21 mouse cellular contexts compared by ENCODE assay signal in the genomic region with DNA sequence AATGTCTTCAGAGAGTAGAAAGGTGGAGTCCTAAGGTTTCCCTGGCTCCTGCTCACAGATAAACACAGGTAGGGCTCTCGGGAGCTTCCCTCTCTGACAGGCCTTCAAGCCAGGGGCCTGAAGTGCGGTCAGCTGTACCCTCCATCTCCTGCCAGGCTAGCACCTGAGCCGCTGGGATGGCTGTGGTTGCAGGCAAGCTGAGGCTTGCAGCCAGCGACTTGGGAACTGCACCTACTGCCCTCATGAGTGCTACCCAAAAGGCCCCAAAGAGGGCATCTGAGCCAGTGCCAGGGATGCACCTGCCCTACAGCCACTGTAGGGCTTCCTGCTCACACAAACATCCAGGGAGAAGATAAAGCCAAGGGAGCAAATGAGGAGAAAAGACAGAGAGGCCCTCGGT. TPM values are rescaled to one million over a fixed set of nuclear protein-coding genes. Genes with fewer than 3 reads are reported as not detected.
DNase-seq lines count a peak whose midpoint lies in the region; ATAC-seq and TF ChIP-seq lines count a peak whose summit lies in the region.
"Had no signal": no experiment of that assay in that cellular context is flagged by ENCODE, and none has a peak within 500 bp of the region (broad histone marks: within the 10 kb centered on the region; RNA-seq: fewer than 3 reads in every experiment).

No protein-coding gene starts in this region.

- intact Hi-C loops in gastrocnemius, postnatal 14 days (cut with DNase I; ENCODE audit: low total_unique reads): no loop called here

- TF ChIP-seq POLR2A in cerebellum, adult 2 months (IDR thresholded peaks at IDR 0.05; ENCODE audit: borderline replicate concordance, insufficient read depth, low read length): no peak

- peak overlapping the region; percentile 23; the same call in 1 of the 2 replicates for H3K27ac ChIP-seq in embryonic facial prominence, embryonic 15.5 days (replicated peaks)
- no peak overlapping the region for H3K27ac ChIP-seq in embryonic facial prominence, embryonic 10.5 days (replicated peaks)
- no peak overlapping the region for H3K27ac ChIP-seq in cerebellum, adult 2 months (ENCODE audit: insufficient read depth, low read length)
- H3K27ac ChIP-seq in intestine, embryonic 15.5 days: 0 out of 2 replicates have a peak overlapping the region, but pooled peaks have one; percentile 44
- H3K27ac ChIP-seq in stomach, embryonic 16.5 days (ENCODE audit: low read length): peak overlapping the region; percentile 25; the same call in 1 of the 2 replicates
- H3K27ac ChIP-seq: hindbrain, embryonic 12.5 days; limb, embryonic 12.5 days; liver, embryonic 15.5 days; midbrain, embryonic 10.5 days; neural tube, embryonic 15.5 days; stomach, embryonic 15.5 days had no signal

- H3K4me3 ChIP-seq in embryonic facial prominence, embryonic 15.5 days (replicated peaks): no peak overlapping the region
- H3K4me3 ChIP-seq in embryonic facial prominence, embryonic 10.5 days: no peak overlapping the region
- H3K4me3 ChIP-seq in cerebellum, adult 2 months (replicated peaks; ENCODE audit: insufficient read depth, low read depth, low read length): no peak overlapping the region
- H3K4me3 ChIP-seq in intestine, embryonic 15.5 days (replicated peaks): no peak overlapping the region
- H3K4me3 ChIP-seq in stomach, embryonic 16.5 days (replicated peaks; ENCODE audit: low read length): no peak overlapping the region
- H3K4me3 ChIP-seq: hindbrain, embryonic 12.5 days; limb, embryonic 12.5 days; liver, embryonic 15.5 days; midbrain, embryonic 10.5 days; neural tube, embryonic 15.5 days; stomach, embryonic 15.5 days had no signal

- H3K4me2 ChIP-seq in embryonic facial prominence, embryonic 15.5 days (replicated peaks): no peak overlapping the region
- 0 out of 2 replicates have a peak overlapping the region, but pooled peaks have one; percentile 6 for H3K4me2 ChIP-seq in intestine, embryonic 15.5 days (replicated peaks)
- no peak overlapping the region for H3K4me2 ChIP-seq in stomach, embryonic 16.5 days (ENCODE audit: low read depth, low read length)
- H3K4me2 ChIP-seq: hindbrain, embryonic 12.5 days; limb, embryonic 12.5 days; liver, embryonic 15.5 days; neural tube, embryonic 15.5 days; stomach, embryonic 15.5 days had no signal

- H3K4me1 ChIP-seq in embryonic facial prominence, embryonic 15.5 days: no peaks in the 10 kb centered on the region
- H3K4me1 ChIP-seq in embryonic facial prominence, embryonic 10.5 days: peaks cover 10% of the 10 kb centered on the region
- no peaks in the 10 kb centered on the region for H3K4me1 ChIP-seq in cerebellum, adult 2 months (ENCODE audit: control insufficient read depth, insufficient read depth, low read length)
- peaks cover 10% of the 10 kb centered on the region; the same call in 1 of the 2 replicates for H3K4me1 ChIP-seq in intestine, embryonic 15.5 days (replicated peaks)
- H3K4me1 ChIP-seq in stomach, embryonic 16.5 days (ENCODE audit: control insufficient read depth, insufficient read depth, low read length): 0 out of 2 replicates have a peak, but pooled peaks cover 9% of the 10 kb centered on the region
- H3K4me1 ChIP-seq: hindbrain, embryonic 12.5 days; limb, embryonic 12.5 days; liver, embryonic 15.5 days; neural tube, embryonic 15.5 days; stomach, embryonic 15.5 days had no signal

- no peaks in the 10 kb centered on the region for H3K27me3 ChIP-seq in embryonic facial prominence, embryonic 15.5 days
- H3K27me3 ChIP-seq in embryonic facial prominence, embryonic 10.5 days (replicated peaks; ENCODE audit: low read depth, poor library complexity, severe bottlenecking): no peaks in the 10 kb centered on the region
- H3K27me3 ChIP-seq in cerebellum, adult 2 months (ENCODE audit: control insufficient read depth, insufficient read depth, low read length): no peaks in the 10 kb centered on the region
- no peaks in the 10 kb centered on the region for H3K27me3 ChIP-seq in intestine, embryonic 15.5 days (replicated peaks)
- H3K27me3 ChIP-seq in stomach, embryonic 16.5 days (ENCODE audit: control insufficient read depth, insufficient read depth, low read length): no peaks in the 10 kb centered on the region
- H3K27me3 ChIP-seq: hindbrain, embryonic 12.5 days; limb, embryonic 12.5 days; neural tube, embryonic 15.5 days; stomach, embryonic 15.5 days had no signal

- H3K36me3 ChIP-seq in embryonic facial prominence, embryonic 15.5 days: no peaks in the 10 kb centered on the region
- H3K36me3 ChIP-seq in embryonic facial prominence, embryonic 10.5 days (replicated peaks): no peaks in the 10 kb centered on the region
- no peaks in the 10 kb centered on the region for H3K36me3 ChIP-seq in intestine, embryonic 15.5 days
- H3K36me3 ChIP-seq in stomach, embryonic 16.5 days (ENCODE audit: control insufficient read depth, insufficient read depth, low read length): no peaks in the 10 kb centered on the region
- H3K36me3 ChIP-seq: hindbrain, embryonic 12.5 days; limb, embryonic 12.5 days; liver, embryonic 15.5 days; midbrain, embryonic 10.5 days; neural tube, embryonic 15.5 days; stomach, embryonic 15.5 days had no signal

- ATAC-seq in embryonic facial prominence, embryonic 15.5 days (ENCODE audit: insufficient number of reproducible peaks, low FRiP score, low TSS enrichment, low read depth): peak; percentile 45
- ATAC-seq in intestine, embryonic 15.5 days: no peak; the same call in 1 of the 2 replicates
- ATAC-seq in stomach, embryonic 16.5 days (ENCODE audit: insufficient read depth, low FRiP score): no peak
- no peak for ATAC-seq in inflammation-experienced regulatory T-cells, adult 6 months
- ATAC-seq: forebrain, postnatal 0 days had no signal

- no peak overlapping the region for H3K9ac ChIP-seq in embryonic facial prominence, embryonic 15.5 days
- no peak overlapping the region for H3K9ac ChIP-seq in intestine, embryonic 15.5 days
- H3K9ac ChIP-seq in stomach, embryonic 16.5 days (ENCODE audit: low read length): no peak overlapping the region
- H3K9ac ChIP-seq: forebrain, postnatal 0 days; hindbrain, embryonic 12.5 days; limb, embryonic 12.5 days; liver, embryonic 15.5 days; neural tube, embryonic 15.5 days; stomach, embryonic 15.5 days had no signal

- no peak for TF ChIP-seq CTCF in cerebellum, adult 2 months (IDR thresholded peaks at IDR 0.05; ENCODE audit: borderline replicate concordance, insufficient read depth, low read depth, low read length)

- WGBS in embryonic facial prominence, embryonic 15.5 days: 65% methylated on average over 5 of the region's 5 CpGs
- 75% methylated on average over 5 of the region's 5 CpGs for WGBS in embryonic facial prominence, embryonic 10.5 days
- WGBS in cerebellum, adult 2 months: 42% methylated on average over 5 of the region's 5 CpGs
- 64% methylated on average over 5 of the region's 5 CpGs for WGBS in intestine, embryonic 15.5 days
- WGBS in stomach, embryonic 16.5 days: 55% methylated on average over 5 of the region's 5 CpGs

- no peak for DNase-seq in embryonic facial prominence, embryonic 10.5 days (ENCODE audit: low spot score)
- peak; percentile 32 to 53 for DNase-seq in cerebellum, adult 2 months
- DNase-seq in yolk sac, embryonic 10.5 days (ENCODE audit: low spot score): no peak
- no peak for DNase-seq in gastrocnemius, postnatal 14 days
- DNase-seq: forebrain, postnatal 0 days; lung, postnatal 14 days; spleen, adult 18-20 months; thymus, postnatal 25 days had no signal

- H3K9me3 ChIP-seq in embryonic facial prominence, embryonic 15.5 days (replicated peaks): no peaks in the 10 kb centered on the region
- no peaks in the 10 kb centered on the region for H3K9me3 ChIP-seq in embryonic facial prominence, embryonic 10.5 days
- H3K9me3 ChIP-seq in intestine, embryonic 15.5 days: no peaks in the 10 kb centered on the region
- no peaks in the 10 kb centered on the region for H3K9me3 ChIP-seq in stomach, embryonic 16.5 days (replicated peaks; ENCODE audit: control insufficient read depth, low read length)
- H3K9me3 ChIP-seq: hindbrain, embryonic 12.5 days; limb, embryonic 12.5 days; liver, embryonic 15.5 days; midbrain, embryonic 10.5 days; neural tube, embryonic 15.5 days; stomach, embryonic 15.5 days had no signal

RNA-seq across cellular contexts. Expression of a gene that starts 53.7 kb away (rescaled TPM):
- polyA plus RNA-seq in embryonic facial prominence, embryonic 15.5 days (2015; fragmentation: Nextera tagmentation; extraction: Ambion mirVana): 1.1 and 1.5 TPM in 2 replicates
- polyA plus RNA-seq in embryonic facial prominence, embryonic 10.5 days (2016; fragmentation: Nextera tagmentation; extraction: Ambion mirVana): 0.21 and 0.25 TPM in 2 replicates
- 0.10 TPM in 2 replicates for polyA plus RNA-seq in cerebellum, adult 2 months (2012; rRNA removed)
- polyA plus RNA-seq in intestine, embryonic 15.5 days (2015; fragmentation: Nextera tagmentation; extraction: Ambion mirVana): 0.40 TPM in 2 replicates
- polyA plus RNA-seq in stomach, embryonic 16.5 days (2015; fragmentation: Nextera tagmentation; extraction: Ambion mirVana): not detected in 2 replicates
- under 1 TPM in 1 of 2 experiments, not detected in 1; 0.21 TPM for total RNA-seq in gastrocnemius, postnatal 14 days (2021)
- polyA plus RNA-seq in inflammation-experienced regulatory T-cells, adult 6 months (2017; shearing (Covaris generic)): not detected
- total RNA-seq: forebrain, postnatal 0 days; gastrocnemius, adult 8-10 months; heart, adult 8-10 months had no signal
- polyA plus RNA-seq: forebrain, postnatal 0 days; heart, postnatal 0 days; liver, embryonic 15.5 days; midbrain, embryonic 10.5 days; neural tube, embryonic 15.5 days had no signal

RNA-seq across cellular contexts. Expression of a gene that starts 53.9 kb away (rescaled TPM):
- polyA plus RNA-seq in embryonic facial prominence, embryonic 15.5 days (2015; fragmentation: Nextera tagmentation; extraction: Ambion mirVana): 2.5 and 2.9 TPM in 2 replicates
- polyA plus RNA-seq in embryonic facial prominence, embryonic 10.5 days (2016; fragmentation: Nextera tagmentation; extraction: Ambion mirVana): 0.41 and 0.52 TPM in 2 replicates
- polyA plus RNA-seq in cerebellum, adult 2 months (2012; rRNA removed): 0.55 and 0.65 TPM in 2 replicates
- 1.4 and 1.6 TPM in 2 replicates for polyA plus RNA-seq in intestine, embryonic 15.5 days (2015; fragmentation: Nextera tagmentation; extraction: Ambion mirVana)
- 0.68 and 0.77 TPM in 2 replicates for polyA plus RNA-seq in stomach, embryonic 16.5 days (2015; fragmentation: Nextera tagmentation; extraction: Ambion mirVana)
- 1 to 10 TPM; 2.7 TPM for total RNA-seq in gastrocnemius, postnatal 14 days (2021)
- polyA plus RNA-seq in inflammation-experienced regulatory T-cells, adult 6 months (2017; shearing (Covaris generic)): under 1 TPM in 1 of 3 experiments, not detected in 2; 0.19 TPM

Comparison
In these comparisons a context has a peak if more than half of its experiments do, and no peak if none do; other contexts are left out.
1. H3K27ac ChIP-seq: peak in embryonic facial prominence, embryonic 15.5 days (single experiment), intestine, embryonic 15.5 days (single experiment) and stomach, embryonic 16.5 days (single experiment); none in embryonic facial prominence, embryonic 10.5 days (single experiment) and cerebellum, adult 2 months (single experiment).
2. DNase-seq: peak in cerebellum, adult 2 months (2 of 2); none in embryonic facial prominence, embryonic 10.5 days (single experiment), yolk sac, embryonic 10.5 days (single experiment) and gastrocnemius, postnatal 14 days (single experiment).